Mouse (Mus musculus) lung, postnatal 25 days (tissue): ENCODE data around the gene Klhl8.

Source experiments
- DNase-seq: peaks from one replicate; pipeline ENCODE4 v3.0.0; 2022; ENCODE audit warnings: low spot score

Klhl8 gene

DNA sequence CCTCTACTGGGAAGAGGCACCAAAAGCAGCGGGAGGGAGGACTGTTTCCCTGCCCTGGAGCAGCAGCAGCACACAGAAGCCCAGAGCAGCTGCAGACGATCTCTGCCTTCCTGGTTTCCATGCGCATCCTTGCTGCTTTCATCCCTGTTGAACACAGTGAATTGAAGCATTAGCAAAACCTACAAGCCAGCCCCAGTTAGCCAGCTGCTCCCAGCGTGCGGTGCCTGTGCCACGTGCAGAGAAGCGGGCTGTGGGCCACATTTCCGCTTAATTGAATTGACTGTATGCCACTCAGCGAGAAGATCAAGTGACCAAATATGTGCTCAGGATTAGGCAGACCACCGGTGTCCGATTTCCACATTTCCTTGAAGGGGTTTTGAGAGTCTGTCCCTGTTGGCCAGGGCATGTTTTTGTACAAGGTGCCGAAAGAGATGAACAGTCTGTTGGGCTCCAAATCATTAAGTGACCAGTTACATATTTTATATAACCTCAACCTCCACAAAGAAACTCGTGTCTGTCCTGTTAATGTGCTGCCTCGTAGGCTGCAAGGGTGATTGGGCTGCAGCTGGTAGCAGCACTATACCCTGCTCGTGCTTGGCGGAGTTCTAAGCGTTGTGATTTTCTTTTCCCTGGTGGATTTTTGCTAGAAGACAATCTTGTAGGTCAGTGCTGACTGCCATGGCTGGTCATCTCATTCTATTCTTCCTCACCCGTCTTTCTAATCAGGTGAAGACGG, 65.5 kb downstream of the Klhl8 start:
- DNase-seq, result peak; percentile 22

DNA sequence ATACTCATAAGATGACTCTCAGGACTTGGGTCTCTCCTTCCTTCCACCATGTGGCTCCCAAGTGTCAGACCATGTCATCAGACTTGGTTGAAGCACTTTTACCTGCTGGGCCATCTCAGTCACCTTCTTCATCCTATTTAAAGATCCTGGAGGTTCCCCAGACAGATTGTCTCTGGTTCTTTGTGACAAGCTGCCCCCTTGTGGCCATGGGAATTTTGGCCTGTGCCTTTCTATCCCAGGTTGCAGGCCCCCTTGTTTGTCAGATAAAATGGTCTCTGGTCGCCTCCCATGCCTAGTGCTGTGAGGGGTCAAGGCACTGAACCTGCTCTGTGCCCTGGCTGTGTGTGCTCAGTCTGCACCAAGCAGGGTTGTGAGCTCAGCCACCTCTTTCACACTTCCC, 67.1 kb downstream of the Klhl8 start:
- peak; percentile 48 for DNase-seq

DNA sequence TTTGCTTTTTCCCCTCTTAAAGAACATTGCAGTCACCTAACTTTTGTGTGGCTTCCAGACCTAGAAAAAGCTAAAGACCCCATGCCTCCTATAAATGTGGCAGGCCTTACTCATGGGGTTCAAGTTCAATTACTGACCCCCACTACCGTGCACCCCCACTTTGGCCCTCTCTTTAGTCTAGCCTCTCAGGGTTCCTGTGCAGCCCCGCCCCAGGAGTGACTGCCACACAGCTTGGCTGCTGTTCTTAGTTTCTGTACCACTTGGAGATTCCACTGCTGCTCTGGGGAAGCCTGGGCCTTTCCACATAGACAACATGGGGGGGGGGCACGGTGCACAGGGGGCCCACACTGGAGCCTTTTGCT, 71.8 kb downstream of the Klhl8 start:
- DNase-seq, result no peak

DNA sequence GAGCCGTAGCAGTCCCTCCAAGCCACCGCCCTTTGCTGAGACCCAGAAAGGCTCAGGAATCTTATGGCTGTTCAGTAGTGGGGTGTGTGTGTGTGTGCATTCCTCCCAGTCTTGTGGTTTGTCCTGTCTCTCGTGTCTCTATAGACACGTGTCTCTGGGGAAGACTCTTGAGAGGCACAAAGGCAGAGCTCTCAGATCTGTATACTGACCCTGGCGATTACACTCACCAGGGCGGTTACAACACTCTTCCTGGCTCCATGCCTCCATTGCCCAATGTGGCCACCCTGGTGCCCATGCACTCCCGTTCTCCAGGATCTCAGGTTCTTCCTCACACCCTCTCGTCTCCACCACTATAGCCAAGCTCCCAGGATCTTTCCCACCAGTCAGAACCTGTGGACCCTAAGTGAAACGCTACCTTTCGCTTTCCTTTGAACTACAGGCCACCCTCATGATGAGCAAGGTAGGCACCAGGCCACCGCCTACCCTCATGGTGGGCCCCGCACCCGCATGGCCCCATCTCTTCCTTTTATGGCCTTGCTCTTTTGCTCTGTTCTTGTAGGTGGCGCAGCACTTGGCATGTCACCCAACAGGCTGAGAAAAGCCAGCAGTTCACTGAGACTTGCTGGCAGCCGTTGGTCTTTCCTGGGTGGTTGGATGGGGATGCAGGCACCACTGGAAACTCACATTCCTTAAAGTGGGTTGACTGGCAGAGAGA, 72.4 kb downstream of the Klhl8 start:
- DNase-seq, result peak; percentile 82

DNA sequence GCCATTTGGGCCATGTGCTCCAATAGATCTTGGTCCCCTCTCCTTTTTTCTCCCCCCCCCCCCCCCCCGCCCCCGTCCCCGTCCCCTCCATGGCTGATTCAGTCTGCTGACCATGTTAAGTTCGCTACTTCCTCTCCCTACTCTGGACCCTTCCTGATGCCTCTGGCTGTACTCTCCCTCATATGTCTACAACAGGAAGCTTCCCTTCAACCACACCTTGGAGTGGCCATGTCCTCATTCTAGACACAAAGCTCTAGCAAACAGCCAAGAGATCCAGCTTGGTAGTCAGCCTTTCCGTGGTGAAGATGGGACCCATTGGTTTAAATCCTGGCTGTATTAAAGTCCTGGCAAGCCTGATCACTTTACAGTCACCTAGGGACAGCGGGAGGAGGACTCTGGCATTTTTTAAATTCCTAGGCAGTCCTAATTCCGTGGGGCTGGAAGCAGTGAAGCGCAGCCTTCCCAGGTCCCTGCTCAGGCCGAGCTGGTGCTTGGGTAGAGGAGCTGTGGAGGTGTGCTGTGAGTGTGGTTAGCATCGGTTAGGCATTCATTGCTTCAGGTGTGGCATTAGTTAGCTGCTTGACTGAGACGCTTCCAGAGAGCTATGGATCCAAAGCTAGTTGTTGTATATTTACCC, 74.8 kb downstream of the Klhl8 start:
- DNase-seq, result no peak

DNA sequence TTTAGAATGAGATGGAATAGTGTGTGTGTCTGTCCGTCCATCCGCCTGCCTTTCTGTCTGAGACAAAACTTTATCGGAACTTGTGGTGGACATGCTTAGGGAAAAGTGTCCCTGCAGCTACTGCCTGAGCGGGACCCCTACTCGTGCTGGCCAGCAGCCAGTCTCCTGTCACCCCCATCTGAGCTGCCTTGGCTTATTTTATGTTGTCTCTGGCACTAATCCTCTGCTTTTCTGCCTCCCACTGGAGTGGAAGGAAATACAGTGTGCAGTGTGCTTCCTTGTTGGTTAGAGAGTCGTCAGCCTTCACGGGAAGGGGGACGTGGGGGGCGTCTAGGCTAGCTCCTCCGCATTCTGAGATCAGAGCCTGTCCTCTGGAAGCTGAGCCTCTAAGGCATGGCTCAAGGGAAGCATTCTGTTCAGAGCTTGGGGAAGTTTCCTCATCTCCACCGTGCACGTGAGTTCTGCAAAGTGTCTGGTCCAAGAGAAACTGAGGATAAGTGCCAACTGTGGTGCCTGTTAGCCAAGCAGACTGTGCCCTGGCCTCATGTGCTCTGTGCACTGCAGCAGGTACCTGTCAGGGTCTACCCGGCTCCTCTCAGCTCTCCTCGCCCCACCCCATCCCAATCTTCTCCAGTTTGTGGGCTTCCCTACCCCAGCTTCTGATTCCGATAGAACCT, 75.5 kb downstream of the Klhl8 start:
- no peak for DNase-seq

DNA sequence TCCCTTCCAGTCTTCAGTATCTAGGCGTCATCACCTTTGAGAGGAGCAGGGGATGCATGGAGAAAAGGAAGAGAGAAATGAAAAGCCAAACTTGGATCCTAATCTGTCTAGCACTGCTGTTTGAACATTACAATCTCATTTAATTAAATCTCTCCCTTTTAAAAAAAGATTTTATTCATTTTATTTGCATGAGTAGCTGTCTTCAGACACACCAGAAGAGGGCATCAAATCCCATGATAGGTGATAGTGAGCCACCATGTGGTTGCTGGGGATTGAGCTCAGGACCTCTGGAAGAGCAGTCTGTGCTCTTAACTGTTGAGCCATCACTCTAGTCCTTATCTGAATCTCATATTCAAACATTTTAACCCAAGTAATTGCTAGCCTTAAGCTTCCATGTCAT, 80.2 kb downstream of the Klhl8 start:
- no peak for DNase-seq

DNA sequence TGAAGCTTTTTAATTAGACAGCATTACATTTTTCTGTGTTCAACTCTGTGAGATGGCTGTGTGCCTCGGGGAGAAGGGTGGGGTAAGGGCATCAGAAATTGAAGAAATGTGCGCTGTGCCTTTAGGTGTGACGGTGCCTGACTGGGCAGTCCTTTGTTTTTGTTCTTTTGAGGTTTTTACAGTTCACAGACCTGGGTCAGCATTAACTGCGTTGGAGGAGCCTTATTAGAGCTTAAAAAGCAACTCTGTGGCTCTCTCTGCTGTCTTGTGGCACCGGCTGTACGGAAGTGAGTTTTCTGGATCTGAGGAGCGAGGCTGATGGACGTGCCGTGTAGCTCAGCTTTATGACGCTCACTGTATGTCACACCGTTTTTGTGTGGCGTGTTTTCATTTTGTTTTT, 81.9 kb downstream of the Klhl8 start:
- no peak for DNase-seq

DNA sequence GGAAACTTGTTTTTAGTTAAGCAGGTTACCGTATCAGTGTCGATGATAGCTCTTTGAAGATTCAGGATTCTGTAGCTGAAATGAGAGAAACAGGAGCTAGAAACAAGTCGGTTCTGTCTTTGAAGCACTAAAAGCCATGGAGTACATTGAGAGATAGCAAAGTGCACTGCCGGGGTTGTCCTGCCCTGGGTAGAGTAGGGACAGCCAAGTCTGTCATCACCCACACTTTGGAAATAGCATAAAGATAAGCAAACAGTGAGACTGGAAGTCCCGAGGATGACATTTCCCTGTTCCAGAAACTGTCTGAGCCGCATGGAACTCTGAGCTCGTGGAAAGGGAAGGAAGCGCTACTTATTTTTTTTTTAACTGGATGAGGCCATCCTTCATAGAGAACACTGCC, 82.3 kb downstream of the Klhl8 start:
- DNase-seq, result no peak

DNA sequence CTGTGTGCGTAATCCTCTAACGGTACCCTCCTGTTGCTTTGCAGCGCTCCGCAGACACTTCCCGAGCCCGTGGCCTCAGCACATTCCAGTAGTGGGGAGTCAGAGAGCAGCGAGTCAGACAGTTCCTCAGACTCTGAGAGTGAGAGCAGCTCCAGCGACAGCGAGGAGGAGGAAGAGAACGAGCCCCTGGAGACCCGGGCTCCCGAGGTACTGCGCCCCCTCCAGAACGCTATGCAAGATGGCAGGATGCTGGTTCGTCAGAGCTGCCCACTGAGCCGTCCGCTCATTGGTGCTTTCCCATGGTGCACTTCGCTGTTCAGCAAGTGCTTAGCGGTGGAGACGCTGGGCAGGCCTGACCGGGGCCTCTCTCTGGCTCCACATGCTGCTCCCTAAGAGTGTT, 82.8 kb downstream of the Klhl8 start:
- DNase-seq, result no peak

DNA sequence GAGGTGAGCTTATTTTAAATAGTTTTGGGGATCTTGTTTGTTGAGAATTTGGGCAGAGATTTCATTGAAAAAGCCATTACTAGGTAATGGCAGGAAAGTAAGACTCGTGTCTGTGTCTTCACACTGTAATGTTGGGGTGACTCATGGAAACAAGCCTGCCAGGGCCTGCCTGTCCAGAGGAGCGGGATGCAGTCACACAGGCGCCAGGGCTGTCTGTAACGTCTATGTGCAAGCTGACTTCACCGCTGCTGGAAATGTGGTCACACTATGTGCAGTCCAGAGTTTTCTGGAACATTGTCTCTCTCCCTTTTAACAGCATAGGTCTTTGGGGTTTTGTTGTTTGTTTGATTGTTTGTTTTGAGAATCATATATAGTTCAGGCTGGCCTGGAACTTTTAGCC, 88.1 kb downstream of the Klhl8 start:
- DNase-seq, result no peak

DNA sequence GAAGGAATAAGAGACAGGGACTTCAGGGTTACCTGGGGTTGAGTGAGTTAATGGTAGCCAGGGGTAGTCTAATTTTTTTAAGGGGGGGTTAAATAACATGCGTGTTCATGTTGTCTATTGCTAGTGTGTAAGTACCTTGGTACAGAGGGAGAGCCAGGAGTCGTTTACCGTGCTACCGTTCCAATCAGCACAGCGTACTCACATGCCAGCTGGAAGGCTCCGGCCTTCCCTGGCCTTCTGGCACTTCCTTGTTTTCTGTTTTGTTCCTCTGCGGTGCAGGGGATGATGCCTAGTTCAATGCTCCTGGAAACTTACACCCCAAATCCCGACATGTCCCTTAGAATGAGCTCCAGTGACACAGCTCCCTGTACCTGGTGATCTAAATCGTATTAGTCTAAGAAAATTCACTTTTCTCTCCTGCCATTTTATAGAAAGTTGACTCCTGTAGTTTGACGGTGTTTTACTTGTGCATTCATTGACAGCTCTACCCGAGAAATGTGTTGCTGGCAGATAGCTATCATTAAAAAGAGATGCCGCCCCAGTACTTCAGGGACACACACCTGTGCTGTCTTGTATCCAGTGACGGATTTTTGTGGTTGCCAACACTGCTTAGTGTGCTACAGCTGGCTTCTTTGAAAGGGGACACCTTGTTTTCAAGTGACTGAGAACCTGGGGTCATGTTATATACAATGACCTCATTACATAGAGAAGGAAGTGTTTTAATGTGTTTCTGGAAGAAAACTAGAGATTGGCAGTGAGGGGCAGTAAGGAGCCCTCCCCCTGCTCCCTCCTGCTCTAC, 89.4 kb downstream of the Klhl8 start:
- no peak for DNase-seq

DNA sequence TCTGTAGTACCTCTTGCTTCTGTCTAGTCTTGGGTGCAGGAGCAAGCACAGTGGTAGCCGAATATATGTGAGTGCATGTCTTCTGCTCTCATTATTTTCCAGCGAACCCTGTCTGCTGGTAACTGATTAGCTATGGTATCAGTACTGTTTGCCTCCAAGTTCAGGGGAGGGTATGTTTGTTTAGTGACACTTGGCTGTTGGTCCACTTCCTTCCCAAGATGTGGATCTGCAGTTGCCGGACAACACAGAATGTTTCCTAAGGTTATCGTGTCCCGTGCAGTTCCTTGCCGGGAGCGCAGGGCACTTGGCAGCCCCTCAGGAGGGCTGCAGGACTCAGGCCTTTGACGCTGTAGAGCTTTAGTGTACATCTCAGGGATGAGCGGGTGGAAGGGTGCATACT, 90.0 kb downstream of the Klhl8 start:
- peak; percentile 74 for DNase-seq

DNA sequence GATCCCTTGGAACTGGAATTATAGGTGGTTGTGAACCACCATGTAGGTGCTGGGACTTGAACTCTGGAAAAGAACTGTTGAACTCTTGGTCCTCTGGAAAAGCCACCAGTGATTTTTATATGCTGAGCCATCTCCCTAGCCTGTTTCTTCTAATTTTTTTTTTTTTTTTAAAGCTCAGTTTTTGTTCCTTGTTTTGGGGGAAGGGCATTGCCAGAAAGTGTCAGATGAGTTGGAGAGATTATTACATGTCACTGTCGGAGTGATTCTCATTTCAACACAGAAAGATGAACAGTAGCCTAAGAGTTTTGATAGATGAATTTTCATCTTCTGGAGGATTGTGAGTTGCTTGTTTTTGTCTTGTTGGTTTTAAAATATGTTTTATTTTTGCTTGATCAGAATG, 91.4 kb downstream of the Klhl8 start:
- no peak for DNase-seq

DNA sequence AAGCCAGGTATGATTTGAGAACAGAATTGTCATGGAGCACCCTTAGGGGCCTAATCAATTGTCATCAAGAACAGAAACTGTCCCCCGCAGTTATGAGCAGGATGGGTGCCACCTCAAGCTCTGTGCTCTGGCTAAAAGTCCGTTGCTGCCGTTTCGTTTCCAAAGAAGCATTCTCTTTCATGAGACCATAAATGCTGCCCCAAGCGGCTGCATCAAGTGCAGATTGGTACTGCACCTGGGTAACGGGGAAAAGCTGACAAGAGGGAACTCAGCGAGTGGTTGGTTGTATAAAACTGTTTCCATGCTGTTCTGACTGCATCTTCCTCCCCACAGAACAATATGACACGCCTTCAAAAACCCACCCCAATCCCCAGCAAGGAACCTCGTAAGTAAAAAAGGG, 92.5 kb downstream of the Klhl8 start:
- DNase-seq, result no peak

DNA sequence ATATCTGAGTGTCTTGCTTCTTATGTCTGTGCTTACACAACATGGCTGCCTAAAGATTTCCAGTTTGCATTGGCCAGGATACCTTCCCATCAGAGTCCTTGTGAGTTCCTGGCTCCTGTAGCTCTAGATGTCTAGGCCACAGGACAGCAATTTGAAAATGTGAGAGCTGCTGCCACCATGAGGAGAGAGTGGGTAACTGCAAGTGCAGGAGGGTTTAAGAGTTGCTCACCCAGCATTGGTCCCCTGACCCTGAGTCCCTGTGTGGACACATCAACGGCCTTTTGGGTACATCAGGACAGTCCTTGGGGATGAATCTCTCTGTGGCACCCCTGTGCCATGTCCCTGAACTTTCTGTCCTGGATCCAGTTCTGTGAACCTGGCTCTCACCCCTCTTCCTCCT, 93.3 kb downstream of the Klhl8 start:
- peak; percentile 87 for DNase-seq

DNA sequence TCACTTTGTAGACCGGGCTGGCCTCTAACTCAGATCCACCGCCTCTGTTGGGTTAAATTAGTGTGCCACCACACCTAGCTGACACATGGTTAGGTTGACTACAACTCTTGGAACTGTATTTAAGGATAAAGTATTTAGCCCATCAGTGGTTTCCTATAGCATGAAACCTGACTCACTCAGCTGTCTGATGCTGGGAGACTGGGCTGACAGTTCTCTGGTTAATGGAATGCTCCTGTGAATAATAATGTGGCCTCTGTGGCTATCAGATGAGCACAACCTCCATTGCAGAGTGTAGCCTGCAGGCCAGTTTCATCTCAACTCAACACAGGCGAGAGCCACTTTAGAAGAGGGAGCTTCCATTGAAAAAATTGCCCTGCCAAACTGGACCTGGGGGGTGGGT, 94.3 kb downstream of the Klhl8 start:
- no peak for DNase-seq

DNA sequence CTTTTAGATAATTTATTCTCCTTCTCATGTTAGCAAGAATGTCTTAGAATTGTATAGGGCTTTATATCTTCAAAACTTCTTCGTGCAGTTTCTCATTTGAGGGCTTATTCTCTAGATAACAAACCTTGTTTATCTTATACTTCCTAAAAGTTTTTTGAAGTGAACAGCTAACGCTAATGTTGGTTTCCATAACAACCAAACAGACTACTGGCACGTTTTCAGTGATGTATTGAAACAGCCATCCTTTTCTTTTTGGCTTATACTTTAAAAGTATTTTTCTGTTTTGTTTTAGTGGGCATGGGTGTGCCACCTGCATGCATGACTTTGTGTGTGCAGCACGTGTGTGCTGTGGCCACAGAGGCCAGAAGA, 95.8 kb downstream of the Klhl8 start:
- no peak for DNase-seq

DNA sequence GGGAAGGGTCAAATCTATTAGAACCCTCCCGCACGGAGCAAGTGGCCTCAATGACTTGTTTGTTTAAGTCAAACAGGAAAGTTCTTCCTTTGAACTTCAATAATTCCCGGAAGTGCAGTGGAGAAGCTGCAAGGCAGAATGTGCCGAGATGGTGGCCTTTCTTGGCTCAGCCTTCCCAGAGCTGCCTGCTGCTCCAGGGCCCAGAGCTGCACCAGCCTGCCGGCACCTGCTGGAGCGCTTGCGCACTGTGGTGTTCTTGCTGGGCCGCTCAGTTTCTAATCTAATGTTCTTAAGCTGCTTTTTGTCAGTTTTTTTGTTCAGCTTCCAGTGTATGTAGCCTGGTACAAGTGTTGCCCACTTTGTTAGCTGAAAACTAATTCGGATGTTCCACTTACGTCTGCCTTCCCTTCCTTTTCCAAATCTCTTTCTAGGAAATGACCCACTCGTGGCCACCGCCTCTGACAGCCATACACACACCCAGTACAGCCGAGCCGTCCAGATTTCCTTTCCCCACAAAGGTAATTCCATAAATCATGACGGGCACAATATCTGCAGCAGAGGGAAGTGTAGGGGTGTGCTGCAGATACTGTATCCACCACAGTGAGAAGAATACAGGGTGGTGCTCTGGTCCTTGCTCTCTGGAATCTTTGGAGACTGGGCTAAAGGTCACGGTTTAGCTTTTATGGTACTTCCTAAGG, 96.4 kb downstream of the Klhl8 start:
- DNase-seq, result peak; percentile 74

DNA sequence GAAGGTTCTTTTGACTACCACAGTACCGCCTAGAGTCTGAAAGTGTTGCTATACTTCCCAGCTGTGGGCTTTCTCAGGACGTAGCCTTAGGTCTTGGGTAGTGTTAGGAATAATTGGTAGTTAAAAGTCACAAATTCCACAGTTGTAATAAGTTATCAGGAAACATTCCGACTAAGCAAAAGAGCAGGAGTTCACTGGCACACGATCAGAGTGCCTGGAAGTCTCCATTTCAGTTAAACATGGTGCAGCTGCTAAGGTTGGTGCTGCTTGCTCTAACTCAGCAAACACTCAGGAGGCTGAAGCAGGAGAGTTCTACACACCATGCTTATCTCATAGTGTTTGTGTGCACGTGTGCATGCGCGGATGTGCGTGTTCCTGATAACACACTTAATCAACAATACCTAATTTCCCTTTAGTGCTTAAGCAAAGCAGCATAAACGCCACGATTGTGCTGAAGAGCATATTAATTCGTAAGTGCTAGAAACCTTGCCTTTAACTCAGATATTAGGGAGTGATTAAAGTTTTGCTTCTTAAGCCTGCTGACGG, 97.0 kb downstream of the Klhl8 start:
- DNase-seq, result no peak

DNA sequence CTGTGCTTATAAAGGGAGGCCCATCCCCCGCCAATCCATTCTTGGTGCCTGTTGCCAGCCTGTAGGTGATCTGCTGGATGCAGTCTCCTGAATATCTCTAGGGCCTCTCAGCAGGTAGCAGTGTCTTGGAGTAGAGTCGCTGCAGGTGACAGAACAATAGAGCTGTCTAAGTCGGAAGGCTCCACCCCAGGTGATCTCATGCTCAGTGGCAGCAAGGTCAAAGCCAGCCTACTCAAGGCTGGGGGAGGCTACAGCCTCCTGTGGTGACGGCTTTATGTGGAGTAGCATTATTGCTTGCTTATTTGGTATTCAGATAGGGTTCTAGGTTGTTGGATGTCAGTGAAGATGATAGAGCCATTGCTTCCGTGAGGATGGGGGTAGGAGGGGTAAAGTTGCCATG, 97.8 kb downstream of the Klhl8 start:
- DNase-seq, result no peak
